28 mouse cellular contexts compared by ENCODE assay signal in genomic region chr15:93537745-93538144, GRCm38 (mm10). TPM values are rescaled to one million over a fixed set of nuclear protein-coding genes. Genes with fewer than 3 reads are reported as not detected.
DNase-seq lines count a peak whose midpoint lies in the region; ATAC-seq and TF ChIP-seq lines count a peak whose summit lies in the region.
"Had no signal": no experiment of that assay in that cellular context is flagged by ENCODE, and none has a peak within 500 bp of the region (broad histone marks: within the 10 kb centered on the region; RNA-seq: fewer than 3 reads in every experiment).

No protein-coding gene starts in this region.

- no peaks in the 10 kb centered on the region for H3K27me3 ChIP-seq in heart, embryonic 10.5 days (ENCODE audit: insufficient read depth, poor library complexity, severe bottlenecking)
- H3K27me3 ChIP-seq in heart, embryonic 16.5 days (ENCODE audit: control insufficient read depth, insufficient read depth, low read length) = no peaks in the 10 kb centered on the region
- no peaks in the 10 kb centered on the region for H3K27me3 ChIP-seq in limb, embryonic 12.5 days
- no peaks in the 10 kb centered on the region for H3K27me3 ChIP-seq in thymus, adult 2 months (ENCODE audit: control insufficient read depth, insufficient read depth, low read length)
- H3K27me3 ChIP-seq: embryonic facial prominence, embryonic 13.5 days; forebrain, embryonic 12.5 days; intestine, embryonic 15.5 days; liver, embryonic 15.5 days; midbrain, embryonic 12.5 days had no signal

- no peak for TF ChIP-seq CTCF in layer of hippocampus, adult 2 months (conservative IDR thresholded peaks at IDR 0.05)
- no peak for TF ChIP-seq CTCF in thymus, adult 2 months (IDR thresholded peaks at IDR 0.05; ENCODE audit: borderline replicate concordance, control insufficient read depth, extremely low read depth, insufficient read depth, low read length, poor library complexity)

- H3K4me3 ChIP-seq in heart, embryonic 10.5 days = no peak overlapping the region
- no peak overlapping the region for H3K4me3 ChIP-seq in layer of hippocampus, adult 2 months
- no peak overlapping the region for H3K4me3 ChIP-seq in heart, embryonic 16.5 days (ENCODE audit: low read length)
- H3K4me3 ChIP-seq in limb, embryonic 12.5 days (replicated peaks) = no peak overlapping the region
- no peak overlapping the region for H3K4me3 ChIP-seq in thymus, adult 2 months (ENCODE audit: control insufficient read depth, insufficient read depth, low read length)
- H3K4me3 ChIP-seq: embryonic facial prominence, embryonic 13.5 days; erythroblast, embryonic 14.5 days; forebrain, embryonic 12.5 days; intestine, embryonic 15.5 days; liver, embryonic 15.5 days; midbrain, embryonic 12.5 days had no signal

- H3K4me2 ChIP-seq in heart, embryonic 16.5 days (ENCODE audit: low read depth, low read length) = no peak overlapping the region
- no peak overlapping the region for H3K4me2 ChIP-seq in limb, embryonic 12.5 days
- H3K4me2 ChIP-seq: embryonic facial prominence, embryonic 13.5 days; forebrain, embryonic 12.5 days; intestine, embryonic 15.5 days; liver, embryonic 15.5 days; midbrain, embryonic 12.5 days had no signal

- H3K9ac ChIP-seq in heart, embryonic 16.5 days (ENCODE audit: low read length) = no peak overlapping the region
- no peak overlapping the region for H3K9ac ChIP-seq in limb, embryonic 12.5 days (replicated peaks)
- H3K9ac ChIP-seq: forebrain, embryonic 12.5 days; intestine, embryonic 15.5 days; liver, embryonic 15.5 days; midbrain, embryonic 12.5 days had no signal

- ATAC-seq in heart, embryonic 16.5 days (replicated peaks; ENCODE audit: extremely low read depth, insufficient read depth, low FRiP score) = no peak
- ATAC-seq in limb, embryonic 12.5 days (ENCODE audit: insufficient number of reproducible peaks, insufficient read depth, low FRiP score, low TSS enrichment, low read depth) = no peak
- ATAC-seq: hindbrain, embryonic 16.5 days; intestine, embryonic 15.5 days had no signal

- TF ChIP-seq POLR2A in thymus, adult 2 months (IDR thresholded peaks at IDR 0.05; ENCODE audit: control insufficient read depth, extremely low read depth, insufficient read depth, low read length, poor library complexity) = no peak

- DNase-seq in heart, embryonic 10.5 days (ENCODE audit: low spot score) = no peak
- DNase-seq in heart, postnatal 4 days = no peak
- no peak for DNase-seq in layer of hippocampus, adult 2 months (ENCODE audit: low spot score in 2 of 2)
- no peak for DNase-seq in layer of hippocampus, postnatal 10 days (ENCODE audit: low spot score in 2 of 2)
- no peak for DNase-seq in thymus, adult 2 months
- DNase-seq: adrenal gland, adult 2 months; B cell, adult 2 months; cerebellum, adult 2 months; cerebellum, postnatal 36 days; embryo, embryonic 11 days; gastrocnemius, postnatal 14 days; kidney, adult 9 months; kidney, postnatal 14 days; liver; lung, postnatal 14 days; thymus, adult 18-20 months; thymus, postnatal 4 days had no signal

- no peaks in the 10 kb centered on the region for H3K9me3 ChIP-seq in heart, embryonic 10.5 days
- no peaks in the 10 kb centered on the region for H3K9me3 ChIP-seq in heart, embryonic 16.5 days (replicated peaks; ENCODE audit: control insufficient read depth, low read length)
- no peaks in the 10 kb centered on the region for H3K9me3 ChIP-seq in limb, embryonic 12.5 days
- H3K9me3 ChIP-seq: embryonic facial prominence, embryonic 13.5 days; forebrain, embryonic 12.5 days; intestine, embryonic 15.5 days; liver, embryonic 15.5 days; midbrain, embryonic 12.5 days had no signal

- H3K36me3 ChIP-seq in heart, embryonic 10.5 days = no peaks in the 10 kb centered on the region
- H3K36me3 ChIP-seq in heart, embryonic 16.5 days (ENCODE audit: control insufficient read depth, insufficient read depth) = no peaks in the 10 kb centered on the region
- peaks cover 15% of the 10 kb centered on the region; the same call in 1 of the 2 replicates for H3K36me3 ChIP-seq in limb, embryonic 12.5 days
- H3K36me3 ChIP-seq in thymus, adult 2 months (ENCODE audit: control insufficient read depth, insufficient read depth, low read length) = no peaks in the 10 kb centered on the region
- H3K36me3 ChIP-seq: forebrain, embryonic 12.5 days; intestine, embryonic 15.5 days; liver, embryonic 15.5 days; midbrain, embryonic 12.5 days had no signal

- H3K27ac ChIP-seq in heart, embryonic 10.5 days = peak overlapping the region; percentile 63
- H3K27ac ChIP-seq in layer of hippocampus, adult 2 months = peak overlapping the region; percentile 39; the same call in 1 of the 2 replicates
- H3K27ac ChIP-seq in heart, embryonic 16.5 days (ENCODE audit: low read length) = peak overlapping the region; percentile 87; the same call in 1 of the 2 replicates
- peak overlapping the region; percentile 68; the same call in 1 of the 2 replicates for H3K27ac ChIP-seq in limb, embryonic 12.5 days
- H3K27ac ChIP-seq in thymus, adult 2 months (ENCODE audit: control insufficient read depth, insufficient read depth, low read length) = no peak overlapping the region
- H3K27ac ChIP-seq: embryonic facial prominence, embryonic 13.5 days; forebrain, embryonic 12.5 days; intestine, embryonic 15.5 days; liver, embryonic 15.5 days; midbrain, embryonic 12.5 days had no signal

- 65% methylated on average over 7 of the region's 7 CpGs for WGBS in heart, embryonic 10.5 days
- WGBS in heart, embryonic 16.5 days = 65% methylated on average over 7 of the region's 7 CpGs
- 77% methylated on average over 7 of the region's 7 CpGs for WGBS in limb, embryonic 12.5 days
- WGBS in thymus, adult 2 months = 95% methylated on average over 7 of the region's 7 CpGs

- peaks cover 59% of the 10 kb centered on the region for H3K4me1 ChIP-seq in heart, embryonic 10.5 days
- H3K4me1 ChIP-seq in heart, embryonic 16.5 days (ENCODE audit: control insufficient read depth, insufficient read depth, low read length) = peaks cover 49% of the 10 kb centered on the region
- H3K4me1 ChIP-seq in limb, embryonic 12.5 days (replicated peaks) = peaks cover 51% of the 10 kb centered on the region
- peaks cover 7% of the 10 kb centered on the region for H3K4me1 ChIP-seq in thymus, adult 2 months (replicated peaks; ENCODE audit: control insufficient read depth, insufficient read depth, low read length)
- H3K4me1 ChIP-seq: forebrain, embryonic 12.5 days; midbrain, embryonic 12.5 days had no signal

RNA-seq across cellular contexts. Expression of gene Prickle1, which starts 57.9 kb away (rescaled TPM):
- 28.5 and 33.4 TPM in 2 replicates for polyA plus RNA-seq in heart, embryonic 10.5 days (2016; fragmentation: Nextera tagmentation; extraction: Ambion mirVana)
- 10 to 100 TPM; 31.0 to 36.4 TPM for total RNA-seq in heart, postnatal 4 days (2021)
- 10 to 100 TPM; 67.4 to 69.2 TPM for total RNA-seq in layer of hippocampus, adult 2 months (2021)
- total RNA-seq in layer of hippocampus, postnatal 10 days (2021) = 10 to 100 TPM; 40.9 to 42.8 TPM
- 30.3 and 31.0 TPM in 2 replicates for polyA plus RNA-seq in heart, embryonic 16.5 days (2015; fragmentation: Nextera tagmentation; extraction: Ambion mirVana)
- polyA plus RNA-seq in limb, embryonic 12.5 days (2016; fragmentation: Nextera tagmentation; extraction: Ambion mirVana) = 56.5 and 61.5 TPM in 2 replicates
- polyA plus RNA-seq in thymus, adult 2 months (2012; rRNA removed) = 9.7 and 13.1 TPM in 2 replicates
- total RNA-seq: MEL; monocyte, adult 5-6 weeks had no signal
